Comparison of ENCODE assay signal across 8 mouse cellular contexts in genomic region chr3:108554111-108554561, GRCm38 (mm10). TPM values are rescaled to one million over a fixed set of nuclear protein-coding genes. Genes with fewer than 3 reads are reported as not detected.
DNase-seq lines count a peak whose midpoint lies in the region; ATAC-seq and TF ChIP-seq lines count a peak whose summit lies in the region.

No protein-coding gene starts in this region.

- no peak for TF ChIP-seq CTCF in gastrocnemius, adult 2 months (IDR thresholded peaks at IDR 0.05)
- TF ChIP-seq CTCF in forebrain, postnatal 0 days (IDR thresholded peaks at IDR 0.05; ENCODE audit: low read depth), result no peak

- peak overlapping the region; percentile 84 for H3K4me3 ChIP-seq in gastrocnemius, adult 2 months
- H3K4me3 ChIP-seq in forebrain, postnatal 0 days (ENCODE audit: low read depth, low read length), result peak overlapping the region; percentile 56
- H3K4me3 ChIP-seq in liver, embryonic 12.5 days, result peak overlapping the region; percentile 79
- H3K4me3 ChIP-seq in neural tube, embryonic 13.5 days, result peak overlapping the region; percentile 75

- DNase-seq in gastrocnemius, adult 2 months, result no peak
- DNase-seq in gastrocnemius, postnatal 10 days, result no peak
- DNase-seq in urinary bladder, postnatal 25 days (ENCODE audit: low spot score), result peak; percentile 44
- DNase-seq in urinary bladder, postnatal 36 days (ENCODE audit: low spot score in 2 of 2), result no peak
- peak; percentile 69 for DNase-seq in forebrain, postnatal 0 days
- DNase-seq in left cerebral cortex, postnatal 36 days (ENCODE audit: low spot score in 2 of 2), result no peak

- H3K27ac ChIP-seq in gastrocnemius, adult 2 months, result peak overlapping the region; percentile 91
- peak overlapping the region; percentile 91 for H3K27ac ChIP-seq in forebrain, postnatal 0 days (ENCODE audit: low read depth, low read length)
- H3K27ac ChIP-seq in liver, embryonic 12.5 days, result peak overlapping the region; percentile 84
- peak overlapping the region; percentile 94 for H3K27ac ChIP-seq in neural tube, embryonic 13.5 days (replicated peaks)

- peak overlapping the region; percentile 83 for H3K9ac ChIP-seq in forebrain, postnatal 0 days
- H3K9ac ChIP-seq in liver, embryonic 12.5 days, result peak overlapping the region; percentile 91
- H3K9ac ChIP-seq in neural tube, embryonic 13.5 days, result peak overlapping the region; percentile 96

- peaks cover 20% of the 10 kb centered on the region for H3K36me3 ChIP-seq in forebrain, postnatal 0 days (ENCODE audit: insufficient read depth)
- peaks cover 24% of the 10 kb centered on the region for H3K36me3 ChIP-seq in liver, embryonic 12.5 days
- peaks cover 30% of the 10 kb centered on the region for H3K36me3 ChIP-seq in neural tube, embryonic 13.5 days

- no peaks in the 10 kb centered on the region for H3K9me3 ChIP-seq in forebrain, postnatal 0 days (ENCODE audit: low read length)
- H3K9me3 ChIP-seq in liver, embryonic 12.5 days (replicated peaks), result no peaks in the 10 kb centered on the region
- H3K9me3 ChIP-seq in neural tube, embryonic 13.5 days, result no peaks in the 10 kb centered on the region

- no peaks in the 10 kb centered on the region for H3K27me3 ChIP-seq in forebrain, postnatal 0 days (ENCODE audit: insufficient read depth, low read length)
- H3K27me3 ChIP-seq in liver, embryonic 12.5 days (replicated peaks), result 0 out of 2 replicates have a peak, but pooled peaks cover 4% of the 10 kb centered on the region
- H3K27me3 ChIP-seq in neural tube, embryonic 13.5 days, result no peaks in the 10 kb centered on the region

- intact Hi-C loops in gastrocnemius, adult 2 months (cut with DNase I), result loop anchor here (2.0 kb wide), 1 partner anchor 109 kb away; the partner anchor contains the start of gene Sars
- intact Hi-C loops in left cerebral cortex, postnatal 36 days (cut with DNase I), result loop anchor here (2.0 kb wide), 1 partner anchor 17 kb away; the partner anchor contains the start of gene 5330417C22Rik

- under 1% methylated on average over 40 of the region's 42 CpGs for WGBS in forebrain, postnatal 0 days
- WGBS in liver, embryonic 12.5 days (ENCODE audit: insufficient replicate concordance), result under 1% methylated on average over 36 of the region's 42 CpGs
- under 1% methylated on average over 39 of the region's 42 CpGs for WGBS in neural tube, embryonic 13.5 days

- peak; percentile 81 for ATAC-seq in forebrain, postnatal 0 days
- ATAC-seq in liver, embryonic 12.5 days, result peak; percentile 70
- ATAC-seq in neural tube, embryonic 13.5 days (ENCODE audit: low read depth), result peak; percentile 81

- peak overlapping the region; percentile 79 for H3K4me2 ChIP-seq in forebrain, postnatal 0 days (ENCODE audit: low read depth)
- H3K4me2 ChIP-seq in liver, embryonic 12.5 days, result peak overlapping the region; percentile 87
- H3K4me2 ChIP-seq in neural tube, embryonic 13.5 days, result peak overlapping the region; percentile 63

- H3K4me1 ChIP-seq in forebrain, postnatal 0 days (ENCODE audit: insufficient read depth), result no peaks in the 10 kb centered on the region
- H3K4me1 ChIP-seq in liver, embryonic 12.5 days, result peaks cover 34% of the 10 kb centered on the region
- peaks cover 7% of the 10 kb centered on the region for H3K4me1 ChIP-seq in neural tube, embryonic 13.5 days (replicated peaks)

RNA-seq across cellular contexts. Expression of gene Tmem167b, which starts 8.1 kb away (rescaled TPM):
- 10 to 100 TPM; 12.1 to 16.1 TPM for total RNA-seq in gastrocnemius, adult 2 months (2021)
- 10 to 100 TPM; 23.1 to 24.9 TPM for total RNA-seq in gastrocnemius, postnatal 10 days (2021)
- total RNA-seq in forebrain, postnatal 0 days (2014; rRNA removed), result 59.6 and 70.2 TPM in 2 replicates
- polyA plus RNA-seq in forebrain, postnatal 0 days (2015; fragmentation: Nextera tagmentation; extraction: Ambion mirVana), result 42.5 and 50.0 TPM in 2 replicates
- polyA plus RNA-seq in liver, embryonic 12.5 days (2016; fragmentation: Nextera tagmentation; extraction: Ambion mirVana), result 17.8 and 19.8 TPM in 2 replicates
- polyA plus RNA-seq in neural tube, embryonic 13.5 days (2015; fragmentation: Nextera tagmentation; extraction: Ambion mirVana), result 57.2 and 58.4 TPM in 2 replicates
- 10 to 100 TPM; 43.2 to 44.7 TPM for total RNA-seq in left cerebral cortex, postnatal 36 days (2021)

RNA-seq across cellular contexts. Expression of gene Taf13, which starts 17.4 kb away (rescaled TPM):
- total RNA-seq in gastrocnemius, adult 2 months (2021), result 10 to 100 TPM; 19.7 to 20.0 TPM
- total RNA-seq in gastrocnemius, postnatal 10 days (2021), result 10 to 100 TPM; 19.4 to 22.6 TPM
- total RNA-seq in forebrain, postnatal 0 days (2014; rRNA removed), result 10.8 and 13.8 TPM in 2 replicates
- 41.0 and 46.4 TPM in 2 replicates for polyA plus RNA-seq in forebrain, postnatal 0 days (2015; fragmentation: Nextera tagmentation; extraction: Ambion mirVana)
- polyA plus RNA-seq in liver, embryonic 12.5 days (2016; fragmentation: Nextera tagmentation; extraction: Ambion mirVana), result 13.4 and 16.4 TPM in 2 replicates
- 71.4 and 76.0 TPM in 2 replicates for polyA plus RNA-seq in neural tube, embryonic 13.5 days (2015; fragmentation: Nextera tagmentation; extraction: Ambion mirVana)
- total RNA-seq in left cerebral cortex, postnatal 36 days (2021), result 10 to 100 TPM; 24.3 to 27.1 TPM

RNA-seq across cellular contexts. Expression of gene 5330417C22Rik, which starts 17.8 kb away (rescaled TPM):
- not detected for total RNA-seq in gastrocnemius, adult 2 months (2021)
- total RNA-seq in gastrocnemius, postnatal 10 days (2021), result under 1 TPM; 0.19 to 0.25 TPM
- 9.2 and 11.5 TPM in 2 replicates for total RNA-seq in forebrain, postnatal 0 days (2014; rRNA removed)
- polyA plus RNA-seq in forebrain, postnatal 0 days (2015; fragmentation: Nextera tagmentation; extraction: Ambion mirVana), result 16.6 and 17.5 TPM in 2 replicates
- polyA plus RNA-seq in liver, embryonic 12.5 days (2016; fragmentation: Nextera tagmentation; extraction: Ambion mirVana), result 0.08 and 0.13 TPM in 2 replicates
- polyA plus RNA-seq in neural tube, embryonic 13.5 days (2015; fragmentation: Nextera tagmentation; extraction: Ambion mirVana), result 6.9 and 10.6 TPM in 2 replicates
- 10 to 100 TPM; 34.2 to 37.8 TPM for total RNA-seq in left cerebral cortex, postnatal 36 days (2021)

RNA-seq across cellular contexts. Expression of gene 1700013F07Rik, which starts 20.2 kb away (rescaled TPM):
- not detected for total RNA-seq in gastrocnemius, adult 2 months (2021)
- total RNA-seq in gastrocnemius, postnatal 10 days (2021), result not detected
- 0.85 and 1.8 TPM in 2 replicates for total RNA-seq in forebrain, postnatal 0 days (2014; rRNA removed)
- polyA plus RNA-seq in forebrain, postnatal 0 days (2015; fragmentation: Nextera tagmentation; extraction: Ambion mirVana), result 3.0 and 4.5 TPM in 2 replicates
- polyA plus RNA-seq in liver, embryonic 12.5 days (2016; fragmentation: Nextera tagmentation; extraction: Ambion mirVana), result not detected in 2 replicates
- polyA plus RNA-seq in neural tube, embryonic 13.5 days (2015; fragmentation: Nextera tagmentation; extraction: Ambion mirVana), result 0.42 TPM in 1 of 2 replicates, not detected in the other
- total RNA-seq in left cerebral cortex, postnatal 36 days (2021), result 1 to 10 TPM; 1.9 to 2.7 TPM

RNA-seq across cellular contexts. Expression of gene Wdr47, which starts 36.9 kb away (rescaled TPM):
- total RNA-seq in gastrocnemius, adult 2 months (2021), result 1 to 10 TPM; 4.9 to 6.3 TPM
- 1 to 10 TPM; 6.2 to 7.7 TPM for total RNA-seq in gastrocnemius, postnatal 10 days (2021)
- total RNA-seq in forebrain, postnatal 0 days (2014; rRNA removed), result 107 and 110 TPM in 2 replicates
- 72.4 and 90.1 TPM in 2 replicates for polyA plus RNA-seq in forebrain, postnatal 0 days (2015; fragmentation: Nextera tagmentation; extraction: Ambion mirVana)
- 3.0 and 3.5 TPM in 2 replicates for polyA plus RNA-seq in liver, embryonic 12.5 days (2016; fragmentation: Nextera tagmentation; extraction: Ambion mirVana)
- polyA plus RNA-seq in neural tube, embryonic 13.5 days (2015; fragmentation: Nextera tagmentation; extraction: Ambion mirVana), result 78.2 and 85.0 TPM in 2 replicates
- 100 to 1,000 TPM; 126 TPM for total RNA-seq in left cerebral cortex, postnatal 36 days (2021)

Comparison
In these comparisons a context has a peak if more than half of its experiments do, and no peak if none do; other contexts are left out.
1. DNase-seq: peak in urinary bladder, postnatal 25 days (single experiment) and forebrain, postnatal 0 days (single experiment); none in gastrocnemius, adult 2 months (single experiment), gastrocnemius, postnatal 10 days (single experiment), urinary bladder, postnatal 36 days (0 of 2) and left cerebral cortex, postnatal 36 days (0 of 2).
2. Peak in every context shown above with its lines, with median percentiles within 50 percentile points of each other: H3K27ac ChIP-seq, H3K4me3 ChIP-seq, ATAC-seq, H3K4me2 ChIP-seq and H3K9ac ChIP-seq.